Mouse (Mus musculus) left cerebral cortex, postnatal 4 days (tissue): Measurements from ENCODE around the gene Disc1. TPM values are rescaled to one million over a fixed set of nuclear protein-coding genes. Genes with fewer than 3 reads are reported as not detected.

ENCODE experiments used
- DNase-seq: peaks from one replicate; pipeline ENCODE4 v3.0.0-alpha.2; 2022
- intact Hi-C: fragments of 180-260 bp; cut with DNase I; formaldehyde crosslinking; loops from one replicate; pipeline ENCODE4 v1.15.1; 2025
- total RNA-seq, 2 experiments: library from RNA; stranded (reverse); gene quantifications; 2 replicates each; pipeline ENCODE4 v1.2.3; 2021

Disc1 gene
- total RNA-seq, 2 experiments from 2014 or later = 3.9 to 4.4 TPM

- intact Hi-C loops = no loop called here
- DNase-seq = no peak
Measured at GRCm38 (mm10) chr8:125212619-125213167, 158.7 kb downstream of the Disc1 start.

DNA sequence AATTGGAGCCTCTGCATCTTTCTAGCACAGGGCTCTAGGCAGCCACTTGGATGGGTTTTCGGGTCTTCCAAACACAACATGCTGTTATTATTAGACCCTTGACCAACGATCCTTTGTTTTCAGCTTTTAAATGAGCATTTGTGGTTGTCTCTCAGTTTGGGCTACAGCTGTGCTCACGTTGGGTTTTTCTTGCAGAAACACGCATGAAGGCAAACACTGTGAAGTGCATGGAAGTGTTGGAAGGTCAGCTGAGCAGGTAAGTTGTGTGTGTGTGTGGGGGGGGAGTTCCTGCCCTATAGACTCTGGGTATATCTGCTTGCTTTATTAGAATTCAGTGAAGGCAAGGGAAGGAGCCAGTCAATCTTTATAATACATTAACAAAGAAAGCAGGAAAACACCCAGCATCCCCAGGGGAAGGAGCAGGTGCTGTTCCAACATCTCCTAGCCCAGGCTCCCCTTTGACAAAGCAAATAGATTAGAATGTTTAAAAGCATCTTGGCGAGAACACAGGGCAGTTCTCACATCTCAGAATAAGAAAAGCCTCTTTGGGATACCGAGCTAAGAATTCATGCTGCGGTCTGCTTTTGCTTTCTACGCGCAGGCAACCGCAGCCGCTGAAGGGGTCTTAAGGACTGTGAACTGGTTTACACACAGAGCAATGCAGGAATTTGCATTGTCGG, 164.0 kb downstream of the Disc1 start:
- intact Hi-C loops = no loop called here
- no peak for DNase-seq

- no peak for DNase-seq
- intact Hi-C loops = no loop called here
Measured at GRCm38 (mm10) chr8:125218669-125219068, 164.7 kb downstream of the Disc1 start.

DNA sequence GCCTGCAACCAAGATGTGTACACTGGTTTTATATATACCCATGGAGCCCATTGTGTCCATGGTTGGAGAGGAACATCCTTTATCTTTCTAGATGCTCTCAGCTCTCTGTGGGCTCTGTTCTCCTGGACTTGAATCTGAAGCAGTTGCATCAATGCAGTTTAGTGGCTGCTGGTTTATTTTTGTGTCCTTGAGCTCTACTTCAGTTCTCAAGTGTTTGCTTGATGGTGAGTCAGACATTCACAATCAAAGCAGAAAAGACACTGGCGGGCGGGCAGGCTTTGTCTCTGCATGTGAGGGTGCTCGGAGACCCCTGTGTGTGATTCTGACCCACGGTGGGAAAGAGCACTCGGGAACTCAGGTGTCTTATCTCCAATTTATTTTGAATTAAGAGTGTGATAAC, 166.6 kb downstream of the Disc1 start:
- intact Hi-C loops = no loop called here
- DNase-seq = no peak

GRCm38 (mm10) chr8:125221062-125221461, 167.1 kb downstream of the Disc1 start:
- no peak for DNase-seq

GRCm38 (mm10) chr8:125223031-125223753, 169.2 kb downstream of the Disc1 start:
- intact Hi-C loops = no loop called here
- peak; percentile 31 for DNase-seq

More at GRCm38 (mm10) chr8:125221062-125221461, 167.1 kb downstream of the Disc1 start:
- intact Hi-C loops = no loop called here

GRCm38 (mm10) chr8:125224271-125224699, 170.3 kb downstream of the Disc1 start:
- intact Hi-C loops = no loop called here
- DNase-seq = no peak

DNA sequence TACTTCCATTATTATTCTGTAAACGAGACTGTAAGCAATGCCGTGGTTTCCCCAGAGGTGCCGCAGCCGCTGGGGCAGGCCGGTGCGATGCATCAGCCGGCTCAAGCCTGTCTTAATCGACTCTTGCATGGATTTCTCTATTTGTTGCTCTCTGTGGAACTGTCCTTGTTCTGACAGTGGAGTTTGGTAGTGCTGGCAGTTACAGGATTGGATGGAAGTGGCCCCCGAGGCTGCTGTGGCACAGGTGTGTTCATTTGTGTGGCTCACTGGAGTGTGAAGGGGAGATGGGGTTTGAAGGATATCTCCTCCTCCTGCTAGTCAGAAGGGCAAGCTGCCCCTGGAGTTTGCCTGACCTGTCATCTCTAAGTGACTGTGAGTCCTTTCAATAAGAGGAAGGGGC, 171.3 kb downstream of the Disc1 start:
- intact Hi-C loops = no loop called here
- DNase-seq = no peak

DNA sequence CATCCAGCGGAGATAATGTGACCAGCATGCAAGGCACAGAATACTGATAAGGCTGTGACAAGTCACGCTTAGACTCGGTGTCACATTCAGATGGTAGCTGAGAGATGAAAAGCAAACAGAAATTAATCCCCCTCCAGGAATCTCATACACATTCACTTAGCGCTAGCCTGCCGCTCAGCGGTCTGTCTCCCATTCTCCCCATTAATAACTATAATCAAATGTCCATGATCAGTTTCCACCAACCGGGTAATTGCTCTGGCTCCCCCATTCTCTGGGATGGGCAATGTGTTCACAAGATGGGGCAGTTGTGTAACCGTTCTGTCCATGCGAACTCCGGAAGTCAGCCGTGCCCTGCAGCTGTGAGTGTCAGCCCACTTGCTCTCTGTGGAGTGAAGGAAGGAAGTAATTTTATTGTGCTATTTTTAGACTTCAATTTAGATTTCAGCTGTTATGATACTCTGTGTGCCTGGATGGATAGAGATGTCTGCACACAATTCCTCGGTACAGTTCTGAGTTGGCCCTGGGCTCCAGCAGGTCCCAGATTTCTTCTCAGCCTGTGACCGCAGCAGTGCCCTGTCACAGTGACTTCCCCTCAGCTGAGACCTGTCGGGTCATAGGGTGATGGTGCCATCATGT, 173.1 kb downstream of the Disc1 start:
- intact Hi-C loops = no loop called here
- DNase-seq = no peak

DNA sequence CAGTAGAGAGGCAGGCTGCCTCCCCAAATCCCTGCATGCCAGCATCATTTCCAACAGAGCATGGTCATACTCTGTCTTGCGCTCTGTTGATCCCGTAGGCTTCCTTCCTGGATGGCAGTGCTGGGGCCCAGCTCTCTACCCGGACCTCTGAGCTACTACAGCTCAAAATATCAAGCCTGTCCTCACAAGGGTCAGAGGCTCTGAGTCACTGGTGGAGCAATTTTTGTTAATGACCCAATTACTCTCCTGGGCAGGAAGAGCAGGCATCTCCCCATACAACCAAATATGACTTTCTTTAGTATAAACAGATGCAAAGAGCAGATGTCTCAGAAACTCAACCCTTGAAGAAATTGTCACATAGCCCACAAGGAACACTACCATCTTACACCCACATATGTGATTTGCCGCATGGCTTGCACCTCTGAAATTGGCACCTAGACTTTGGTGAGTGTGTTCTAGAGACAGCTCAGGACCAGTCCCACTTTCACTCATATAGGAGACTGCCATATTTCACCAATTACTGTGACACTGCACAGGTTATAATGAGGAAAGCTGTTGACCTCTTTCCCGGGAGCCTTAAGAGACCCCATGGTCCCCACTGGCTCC, 176.6 kb downstream of the Disc1 start:
- intact Hi-C loops = no loop called here
- no peak for DNase-seq

DNA sequence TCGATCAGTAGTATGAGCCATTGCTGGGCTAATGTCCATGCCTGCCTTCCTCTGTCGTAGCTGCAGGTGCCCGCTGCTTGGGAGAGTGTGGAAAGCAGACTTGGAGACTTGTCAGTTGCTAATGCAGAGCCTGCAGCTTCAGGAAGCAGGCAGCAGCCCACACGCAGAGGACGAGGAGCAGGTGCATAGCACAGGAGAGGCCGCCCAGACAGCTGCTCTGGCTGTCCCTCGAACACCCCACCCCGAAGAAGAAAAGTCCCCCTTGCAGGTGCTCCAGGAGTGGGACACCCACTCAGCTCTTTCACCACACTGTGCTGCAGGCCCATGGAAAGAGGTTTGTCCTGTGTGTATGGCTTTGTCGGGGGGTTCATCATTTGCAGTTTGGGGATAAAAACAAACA, 178.7 kb downstream of the Disc1 start:
- intact Hi-C loops = no loop called here
- DNase-seq = no peak

GRCm38 (mm10) chr8:125235898-125236835, 182.2 kb downstream of the Disc1 start:
- DNase-seq = peak; percentile 31
- intact Hi-C loops = no loop called here

- no peak for DNase-seq
- intact Hi-C loops = no loop called here
Measured at GRCm38 (mm10) chr8:125240763-125241162, 186.8 kb downstream of the Disc1 start.

- DNase-seq = peak; percentile 35
- intact Hi-C loops = no loop called here
Measured at GRCm38 (mm10) chr8:125242382-125242781, 188.4 kb downstream of the Disc1 start.

- DNase-seq = no peak
- intact Hi-C loops = no loop called here
Measured at GRCm38 (mm10) chr8:125242921-125243320, 188.9 kb downstream of the Disc1 start.

GRCm38 (mm10) chr8:125246737-125247292, 192.8 kb downstream of the Disc1 start:
- DNase-seq = no peak
- intact Hi-C loops = no loop called here

DNA sequence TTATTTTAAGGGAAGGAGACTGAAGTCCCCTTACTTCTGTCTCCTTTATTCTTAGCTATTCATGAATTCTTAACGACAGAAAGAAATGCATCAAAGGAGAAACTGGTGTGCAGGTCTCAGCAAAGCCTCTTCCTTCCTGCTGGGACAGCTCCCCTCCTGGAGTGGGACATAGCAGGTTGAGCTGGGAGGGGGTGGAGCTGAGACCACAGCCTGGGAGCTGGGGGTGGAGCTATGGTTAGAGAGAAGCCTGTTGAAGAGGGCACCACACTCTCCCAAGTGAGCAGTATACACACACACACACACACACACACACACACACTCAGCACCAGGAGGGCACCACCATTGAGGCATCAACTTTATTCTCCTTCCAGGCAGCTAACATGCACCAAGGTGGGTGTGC, 193.4 kb downstream of the Disc1 start:
- intact Hi-C loops = no loop called here

GRCm38 (mm10) chr8:125252946-125253345, 199.0 kb downstream of the Disc1 start:
- intact Hi-C loops = no loop called here
- no peak for DNase-seq

More for the DNA sequence above, 193.4 kb downstream of the Disc1 start:
- no peak for DNase-seq

- intact Hi-C loops = no loop called here
- no peak for DNase-seq
Measured at GRCm38 (mm10) chr8:125253505-125254180, 199.6 kb downstream of the Disc1 start.
